8 mouse cellular contexts compared by ENCODE assay signal in genomic region chr11:33992938-33993337, GRCm38 (mm10). TPM values are rescaled to one million over a fixed set of nuclear protein-coding genes. Genes with fewer than 3 reads are reported as not detected.
A peak's percentile ranks its signal among the peaks of the same experiment; 100 is the strongest.
DNase-seq lines count a peak whose midpoint lies in the region; ATAC-seq lines count a peak whose summit lies in the region.

Gene Kcnip1 (minus strand): TSS chr11:33993152.

- peak within 1 kb of the TSS; percentile 4; the same call in 1 of the 2 replicates for H3K4me3 ChIP-seq in kidney, embryonic 14.5 days (ENCODE audit: low read length)
- no peak within 1 kb of the TSS for H3K4me3 ChIP-seq in forebrain, embryonic 13.5 days

- peak; percentile 81 for ATAC-seq in kidney, embryonic 14.5 days (ENCODE audit: low FRiP score, low TSS enrichment)
- ATAC-seq in forebrain, embryonic 13.5 days = peak; percentile 77
- ATAC-seq in inflammation-experienced regulatory T-cells, adult 6 months = no peak

- no peak within 1 kb of the TSS for H3K27ac ChIP-seq in kidney, embryonic 14.5 days (ENCODE audit: low read depth, low read length)
- no peak within 1 kb of the TSS for H3K27ac ChIP-seq in forebrain, embryonic 13.5 days

- H3K9me3 ChIP-seq in kidney, embryonic 14.5 days (ENCODE audit: control insufficient read depth, low read length) = no peaks in the 10 kb centered on the region
- no peaks in the 10 kb centered on the region for H3K9me3 ChIP-seq in forebrain, embryonic 13.5 days (replicated peaks)

- H3K27me3 ChIP-seq in kidney, embryonic 14.5 days (ENCODE audit: control insufficient read depth, insufficient read depth, low read length) = no peaks in the 10 kb centered on the region
- no peaks in the 10 kb centered on the region; the same call in none of the 2 replicates for H3K27me3 ChIP-seq in forebrain, embryonic 13.5 days

- H3K36me3 ChIP-seq in kidney, embryonic 14.5 days (ENCODE audit: control insufficient read depth, insufficient read depth, low read length) = no peaks in the 10 kb centered on the region
- no peaks in the 10 kb centered on the region for H3K36me3 ChIP-seq in forebrain, embryonic 13.5 days (ENCODE audit: poor library complexity, severe bottlenecking)

- no peak for DNase-seq in kidney, adult 9 months
- DNase-seq in cerebellum, adult 11 months = peak; percentile 7
- DNase-seq in layer of hippocampus, postnatal 25 days (ENCODE audit: extremely low spot score in 1 of 2, low spot score in 1 of 2) = no peak
- peak; percentile 25 for DNase-seq in retina, embryonic 14.5 days (ENCODE audit: low spot score)
- DNase-seq in adrenal gland, adult 8-10 months = no peak

- H3K4me2 ChIP-seq in kidney, embryonic 14.5 days (replicated peaks; ENCODE audit: low read depth, low read length) = peak within 1 kb of the TSS; percentile 36
- peak within 1 kb of the TSS; percentile 40 for H3K4me2 ChIP-seq in forebrain, embryonic 13.5 days

- H3K4me1 ChIP-seq in kidney, embryonic 14.5 days (ENCODE audit: control insufficient read depth, insufficient read depth, low read length) = 0 out of 2 replicates have a peak, but pooled peaks cover 3% of the 10 kb centered on the region
- peaks cover 14% of the 10 kb centered on the region for H3K4me1 ChIP-seq in forebrain, embryonic 13.5 days

- H3K9ac ChIP-seq in kidney, embryonic 14.5 days (ENCODE audit: low read depth, low read length) = peak within 1 kb of the TSS; percentile 31; the same call in 1 of the 2 replicates
- H3K9ac ChIP-seq in forebrain, embryonic 13.5 days = peak within 1 kb of the TSS; percentile 10; the same call in 1 of the 2 replicates

- WGBS in kidney, embryonic 14.5 days = 21% methylated on average over 12 of the region's 12 CpGs
- 24% methylated on average over 12 of the region's 12 CpGs for WGBS in forebrain, embryonic 13.5 days

RNA-seq across cellular contexts. Expression of gene Kcnip1, which starts in this region (rescaled TPM):
- 0.24 and 0.74 TPM in 2 replicates for polyA plus RNA-seq in kidney, embryonic 14.5 days (2014; fragmentation: Nextera tagmentation; extraction: Ambion mirVana)
- polyA plus RNA-seq in forebrain, embryonic 13.5 days (2015; fragmentation: Nextera tagmentation; extraction: Ambion mirVana) = 29.9 and 37.4 TPM in 2 replicates
- total RNA-seq in layer of hippocampus, postnatal 25 days (2021) = 10 to 100 TPM; 23.0 to 24.2 TPM
- 1 to 10 TPM; 2.9 to 8.4 (median 5.9) TPM for total RNA-seq in adrenal gland, adult 8-10 months (2022)
- polyA plus RNA-seq in inflammation-experienced regulatory T-cells, adult 6 months (2017; shearing (Covaris generic)) = under 1 TPM in 1 of 3 experiments, not detected in 2; 0.58 TPM

Comparison
In these comparisons a context has a peak if more than half of its experiments do, and no peak if none do; other contexts are left out.
1. RNA of gene Kcnip1 (polyA plus RNA-seq): 29.9 to 37.4 TPM in forebrain, embryonic 13.5 days; 0.24 to 0.74 TPM in kidney, embryonic 14.5 days and 0.58 TPM in inflammation-experienced regulatory T-cells, adult 6 months; every median in the first group is over 10 times any median in the second.
2. Peak in ATAC-seq, H3K4me3 ChIP-seq, H3K9ac ChIP-seq and H3K4me2 ChIP-seq in kidney, embryonic 14.5 days; RNA of the gene not detected or under 1 TPM.
3. DNase-seq: peak in cerebellum, adult 11 months (single experiment) and retina, embryonic 14.5 days (single experiment); none in kidney, adult 9 months (single experiment), layer of hippocampus, postnatal 25 days (0 of 2) and adrenal gland, adult 8-10 months (single experiment).